Comparison of ENCODE assay signal across 8 mouse cellular contexts in the genomic region with DNA sequence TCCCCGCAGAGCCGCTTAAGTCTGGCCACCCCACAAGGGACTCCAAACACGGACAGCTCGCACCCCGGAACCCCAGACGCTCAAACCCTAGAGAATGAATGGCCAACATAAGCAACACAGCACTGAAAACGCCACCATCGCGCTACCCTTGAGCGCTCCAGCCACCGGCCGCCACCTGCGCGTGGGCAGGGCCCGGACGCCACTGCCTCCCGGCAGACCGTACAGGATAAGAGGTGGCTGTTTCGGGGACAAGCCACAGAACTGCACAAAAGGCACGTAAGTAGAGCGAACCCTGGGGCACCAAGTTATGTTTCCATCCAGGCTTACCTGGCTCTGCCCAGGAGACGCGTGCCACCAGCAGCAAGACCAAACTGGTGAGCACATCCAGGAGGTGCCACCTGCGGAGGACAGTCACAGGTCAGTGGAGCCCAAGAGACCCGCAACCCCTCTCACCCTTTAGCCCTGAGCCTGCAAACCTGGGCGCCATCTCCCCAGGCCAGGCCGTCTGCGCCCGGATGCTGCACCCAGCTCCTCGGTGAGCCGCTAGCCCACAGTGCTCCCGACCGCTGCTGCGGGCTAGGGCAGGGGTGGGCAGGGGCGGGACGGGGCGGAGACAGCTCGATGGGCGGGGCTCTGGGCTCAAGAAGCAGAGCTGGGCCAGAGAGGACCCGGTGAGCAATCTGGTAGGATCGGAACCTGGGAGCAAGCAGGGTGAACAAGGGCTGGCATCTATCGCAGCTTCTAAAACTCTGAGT. TPM values are rescaled to one million over a fixed set of nuclear protein-coding genes. Genes with fewer than 3 reads are reported as not detected.
DNase-seq lines count a peak whose midpoint lies in the region; ATAC-seq and TF ChIP-seq lines count a peak whose summit lies in the region.

A gene (minus strand): TSS at position 586 of the 755 bp plus-strand sequence.

- peaks cover 16% of the 10 kb centered on the region for H3K27me3 ChIP-seq in heart, embryonic 15.5 days

- DNase-seq in lung, adult 2 months = no peak
- no peak for DNase-seq in lung, postnatal 25 days (ENCODE audit: low spot score)
- peak; percentile 83 for DNase-seq in kidney, postnatal 10 days
- DNase-seq in mesoderm, embryonic 11.5 days (ENCODE audit: low read depth, low spot score) = peak; percentile 79
- no peak for DNase-seq in right cerebral cortex, postnatal 14 days
- DNase-seq in frontal cortex, postnatal 14 days (ENCODE audit: low spot score in 2 of 2) = no peak

- no peaks in the 10 kb centered on the region for H3K36me3 ChIP-seq in heart, embryonic 15.5 days

- no peak for TF ChIP-seq CTCF in lung, adult 2 months (IDR thresholded peaks at IDR 0.05; ENCODE audit: insufficient read depth, low read length)

- peak within 1 kb of the TSS; percentile 18 for H3K4me3 ChIP-seq in lung, adult 2 months (replicated peaks; ENCODE audit: extremely low read depth, low read depth, low read length)
- H3K4me3 ChIP-seq in brown adipose tissue, adult 24 weeks (ENCODE audit: insufficient read depth, low read depth, low read length) = peak within 1 kb of the TSS; percentile 43
- H3K4me3 ChIP-seq in heart, embryonic 15.5 days = peak within 1 kb of the TSS; percentile 67

- WGBS in lung, adult 2 months = under 1% methylated on average over 42 of the region's 42 CpGs
- WGBS in heart, embryonic 15.5 days = 2% methylated on average over 42 of the region's 42 CpGs

- H3K4me2 ChIP-seq in heart, embryonic 15.5 days = peak within 1 kb of the TSS; percentile 98

- no peak within 1 kb of the TSS for H3K27ac ChIP-seq in brown adipose tissue, adult 24 weeks (replicated peaks; ENCODE audit: low read depth, low read length)
- H3K27ac ChIP-seq in heart, embryonic 15.5 days = peak within 1 kb of the TSS; percentile 55

- ATAC-seq in heart, embryonic 15.5 days (replicated peaks; ENCODE audit: insufficient number of reproducible peaks, insufficient read depth, low FRiP score, low read depth) = peak; percentile 65

- no peaks in the 10 kb centered on the region for H3K4me1 ChIP-seq in lung, adult 2 months (ENCODE audit: control insufficient read depth, insufficient read depth, low read length)
- 0 out of 2 replicates have a peak, but pooled peaks cover 3% of the 10 kb centered on the region for H3K4me1 ChIP-seq in brown adipose tissue, adult 24 weeks (ENCODE audit: control insufficient read depth, insufficient read depth, insufficient read length, low read length)
- peaks cover 36% of the 10 kb centered on the region for H3K4me1 ChIP-seq in heart, embryonic 15.5 days (replicated peaks)

- no peak for TF ChIP-seq POLR2A in lung, adult 2 months (IDR thresholded peaks at IDR 0.05; ENCODE audit: borderline replicate concordance, extremely low read depth, low read depth, low read length)

- H3K9me3 ChIP-seq in heart, embryonic 15.5 days (replicated peaks) = no peaks in the 10 kb centered on the region

- peak within 1 kb of the TSS; percentile 67 for H3K9ac ChIP-seq in heart, embryonic 15.5 days

RNA-seq across cellular contexts. Expression of the gene that starts here (rescaled TPM):
- 38.1 and 39.3 TPM in 2 replicates for polyA plus RNA-seq in lung, adult 2 months (2012; rRNA removed)
- polyA plus RNA-seq in brown adipose tissue, adult 24 weeks (2012; ENCODE audit: insufficient read depth, insufficient read length, missing spikeins) = 8.5 and 11.3 TPM in 2 replicates
- 108 and 136 TPM in 2 replicates for polyA plus RNA-seq in heart, embryonic 15.5 days (2015; fragmentation: Nextera tagmentation; extraction: Ambion mirVana)

Comparison
In these comparisons a context has a peak if more than half of its experiments do, and no peak if none do; other contexts are left out.
1. DNase-seq: peak in kidney, postnatal 10 days (single experiment) and mesoderm, embryonic 11.5 days (single experiment); none in lung, adult 2 months (single experiment), lung, postnatal 25 days (single experiment), right cerebral cortex, postnatal 14 days (single experiment) and frontal cortex, postnatal 14 days (0 of 2).
2. Peak in every context shown above with its lines, with median percentiles within 50 percentile points of each other: H3K4me3 ChIP-seq.